ENCODE assay signal across 9 mouse cellular contexts in the genomic region with DNA sequence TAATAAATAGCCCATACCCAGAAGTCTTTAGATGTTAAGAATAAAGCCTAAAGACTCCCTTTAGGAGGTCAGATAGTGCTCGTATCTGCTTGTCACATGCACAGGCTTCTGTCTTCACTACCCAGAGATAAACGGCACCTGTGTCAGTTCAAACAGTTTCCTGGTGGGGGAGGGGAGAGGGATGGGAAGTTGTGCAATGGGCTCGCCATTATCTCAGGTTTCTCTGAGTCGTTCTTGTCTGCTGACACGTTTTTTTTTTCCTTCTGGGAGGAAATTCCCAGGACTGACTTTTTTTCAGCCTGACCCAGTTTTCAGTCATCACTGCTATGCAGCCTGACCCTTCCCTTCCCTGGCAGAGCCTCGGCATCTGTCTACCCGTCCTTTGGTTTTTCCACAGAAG.
A peak's percentile ranks its signal among the peaks of the same experiment; 100 is the strongest.
DNase-seq lines count a peak whose midpoint lies in the region; ATAC-seq lines count a peak whose summit lies in the region.
"Had no signal": no experiment of that assay in that cellular context is flagged by ENCODE, and none has a peak within 500 bp of the region (broad histone marks: within the 10 kb centered on the region; RNA-seq: fewer than 3 reads in every experiment).

No protein-coding gene starts in this region.

- no peaks in the 10 kb centered on the region for H3K9me3 ChIP-seq in midbrain, embryonic 10.5 days (replicated peaks)
- H3K9me3 ChIP-seq in midbrain, embryonic 15.5 days = no peaks in the 10 kb centered on the region
- no peaks in the 10 kb centered on the region for H3K9me3 ChIP-seq in liver, embryonic 15.5 days (replicated peaks)

- DNase-seq in adrenal gland, adult 2 months = peak; percentile 34
- DNase-seq in adrenal gland, postnatal 4 days (ENCODE audit: low spot score in 2 of 2) = no peak
- no peak for DNase-seq in midbrain, embryonic 10.5 days (ENCODE audit: low spot score)
- DNase-seq in yolk sac, embryonic 10.5 days (ENCODE audit: low spot score) = peak; percentile 92
- DNase-seq in cerebellum, adult 8-10 months = no peak
- DNase-seq in left cerebral cortex, adult 9 months (ENCODE audit: low spot score in 2 of 2) = no peak
- DNase-seq: spleen, adult 18-20 months had no signal

- ATAC-seq in midbrain, embryonic 15.5 days (replicated peaks) = no peak
- ATAC-seq in liver, embryonic 15.5 days (ENCODE audit: insufficient read depth) = peak; percentile 89

- no peaks in the 10 kb centered on the region for H3K27me3 ChIP-seq in midbrain, embryonic 10.5 days (ENCODE audit: low read depth, poor library complexity, severe bottlenecking)
- H3K27me3 ChIP-seq in midbrain, embryonic 15.5 days (replicated peaks) = no peaks in the 10 kb centered on the region
- H3K27me3 ChIP-seq in liver, embryonic 15.5 days = no peaks in the 10 kb centered on the region; the same call in 1 of the 2 replicates

- H3K4me1 ChIP-seq in midbrain, embryonic 10.5 days = peaks cover 6% of the 10 kb centered on the region
- H3K4me1 ChIP-seq in midbrain, embryonic 15.5 days = peaks cover 3% of the 10 kb centered on the region
- peaks cover 26% of the 10 kb centered on the region for H3K4me1 ChIP-seq in liver, embryonic 15.5 days (replicated peaks)

- no peak overlapping the region for H3K9ac ChIP-seq in midbrain, embryonic 15.5 days
- H3K9ac ChIP-seq in liver, embryonic 15.5 days = 0 out of 2 replicates have a peak overlapping the region, but pooled peaks have one; percentile 22

- H3K36me3 ChIP-seq in midbrain, embryonic 10.5 days = no peaks in the 10 kb centered on the region
- no peaks in the 10 kb centered on the region for H3K36me3 ChIP-seq in midbrain, embryonic 15.5 days (replicated peaks)
- H3K36me3 ChIP-seq in liver, embryonic 15.5 days (replicated peaks) = no peaks in the 10 kb centered on the region

- peak overlapping the region; percentile 2; the same call in 1 of the 2 replicates for H3K27ac ChIP-seq in midbrain, embryonic 10.5 days (replicated peaks)
- H3K27ac ChIP-seq in midbrain, embryonic 15.5 days = no peak overlapping the region
- peak overlapping the region; percentile 69 for H3K27ac ChIP-seq in liver, embryonic 15.5 days (replicated peaks)

- no peak overlapping the region for H3K4me2 ChIP-seq in midbrain, embryonic 15.5 days
- H3K4me2 ChIP-seq in liver, embryonic 15.5 days = peak overlapping the region; percentile 66

- 64% methylated on average over 7 of the region's 7 CpGs for WGBS in midbrain, embryonic 10.5 days
- 54% methylated on average over 7 of the region's 7 CpGs for WGBS in midbrain, embryonic 15.5 days
- WGBS in liver, embryonic 15.5 days (ENCODE audit: insufficient replicate concordance) = 3% methylated on average over 7 of the region's 7 CpGs

- H3K4me3 ChIP-seq in midbrain, embryonic 10.5 days = no peak overlapping the region
- no peak overlapping the region for H3K4me3 ChIP-seq in midbrain, embryonic 15.5 days
- peak overlapping the region; percentile 29 for H3K4me3 ChIP-seq in liver, embryonic 15.5 days (replicated peaks)

Comparison
In these comparisons a context has a peak if more than half of its experiments do, and no peak if none do; other contexts are left out.
1. DNase-seq: peak in adrenal gland, adult 2 months (single experiment) and yolk sac, embryonic 10.5 days (single experiment); none in adrenal gland, postnatal 4 days (0 of 2), midbrain, embryonic 10.5 days (single experiment), cerebellum, adult 8-10 months (single experiment) and left cerebral cortex, adult 9 months (0 of 2).